Mouse (Mus musculus) CH12.LX (cell line): Measurements from ENCODE around the gene Phrf1.

Experiments used
- CTCF ChIP-seq, 2 experiments: IDR thresholded peaks in 1 of 2; conservative IDR thresholded peaks in 1 of 2; 2 replicates each; pipeline ENCODE4 v1.5.1; 2011 to 2012; ENCODE audit warnings: low read depth in 2 of 2, low read length in 2 of 2, improper control_type of control experiment in 1 of 2, inconsistent platforms in 1 of 2, mild to moderate bottlenecking in 1 of 2, moderate library complexity in 1 of 2
- EP300 ChIP-seq: IDR thresholded peaks from 2 replicates; pipeline ENCODE4 v1.6.1; 2011; ENCODE audit warnings: low read length, improper control_type of control experiment
- HCFC1 ChIP-seq: IDR thresholded peaks from 2 replicates; pipeline ENCODE4 v1.6.1; 2012; ENCODE audit warnings: low read depth, mild to moderate bottlenecking, inconsistent platforms, low read length, improper control_type of control experiment
- KAT2A ChIP-seq: IDR thresholded peaks from 2 replicates; pipeline ENCODE4 v1.6.1; 2012; ENCODE audit warnings: low read length, improper control_type of control experiment, inconsistent platforms; ENCODE audit not compliant: insufficient replicate concordance
- MAFK ChIP-seq: IDR thresholded peaks from 2 replicates; pipeline ENCODE4 v1.6.1; 2011; ENCODE audit warnings: low read length, improper control_type of control experiment; ENCODE audit not compliant: insufficient replicate concordance
- MEF2A ChIP-seq: IDR thresholded peaks from 2 replicates; pipeline ENCODE4 v1.6.1; 2014; ENCODE audit warnings: low read depth, mild to moderate bottlenecking, inconsistent platforms, low read length, improper control_type of control experiment, borderline replicate concordance
- MYC ChIP-seq: IDR thresholded peaks from 2 replicates; pipeline ENCODE4 v1.6.1; 2011; ENCODE audit warnings: low read depth, mild to moderate bottlenecking, improper control_type of control experiment, low read length
- NRF1 ChIP-seq: IDR thresholded peaks from 2 replicates; pipeline ENCODE4 v1.6.1; 2014; ENCODE audit warnings: low read depth, mild to moderate bottlenecking, inconsistent platforms, low read length, improper control_type of control experiment, moderate library complexity
- POLR2A ChIP-seq: IDR thresholded peaks from 2 replicates; pipeline ENCODE4 v1.6.1; 2011; ENCODE audit warnings: low read depth, mild to moderate bottlenecking, improper control_type of control experiment, low read length
- SIN3A ChIP-seq: IDR thresholded peaks from 2 replicates; pipeline ENCODE4 v1.6.1; 2012; ENCODE audit warnings: low read length, improper control_type of control experiment, inconsistent platforms
- TCF12 ChIP-seq: IDR thresholded peaks from 2 replicates; pipeline ENCODE4 v1.6.1; 2014; ENCODE audit warnings: low read depth, mild to moderate bottlenecking, inconsistent platforms, low read length, improper control_type of control experiment
- UBTF ChIP-seq: IDR thresholded peaks from 2 replicates; pipeline ENCODE4 v1.6.1; 2012; ENCODE audit warnings: low read depth, mild to moderate bottlenecking, inconsistent platforms, low read length, improper control_type of control experiment, moderate library complexity
- USF2 ChIP-seq: conservative IDR thresholded peaks from 2 replicates; pipeline ENCODE4 v1.6.1; 2011; ENCODE audit warnings: low read depth, low read length, improper control_type of control experiment
- ZKSCAN1 ChIP-seq: IDR thresholded peaks from 2 replicates; pipeline ENCODE4 v1.6.1; 2012; ENCODE audit warnings: low read depth, inconsistent platforms, low read length, improper control_type of control experiment, borderline replicate concordance

DNA sequence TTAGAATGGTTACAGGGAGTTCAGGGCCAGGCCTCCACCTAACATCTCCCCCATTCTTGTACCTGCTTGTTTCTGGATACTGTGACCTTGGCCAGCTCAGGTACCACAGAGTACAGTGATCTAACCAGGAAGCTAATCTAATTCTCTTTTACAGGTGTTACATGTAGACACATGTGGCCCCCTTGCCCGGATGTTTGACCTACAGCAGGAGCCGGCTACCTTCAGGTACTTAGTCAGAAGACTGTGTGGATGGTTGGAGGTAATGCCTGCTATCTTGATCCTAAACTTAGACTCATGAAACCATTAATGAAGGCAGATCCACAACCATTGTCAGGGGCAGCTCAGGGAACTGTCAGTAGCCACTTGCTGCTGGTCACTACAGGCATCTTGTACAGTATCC, 32.8 kb upstream of the Phrf1 start:
- no peak for TF ChIP-seq UBTF
- TF ChIP-seq CTCF (conservative IDR thresholded peaks at IDR 0.05 in 1 of 2, IDR thresholded peaks at IDR 0.05 in 1 of 2; ENCODE audit: low read depth in 2 of 2, low read length in 2 of 2), result no peak
- TF ChIP-seq EP300, result no peak
- no peak for TF ChIP-seq MAFK
- no peak for TF ChIP-seq SIN3A
- no peak for TF ChIP-seq MYC
- no peak for TF ChIP-seq KAT2A
- no peak for TF ChIP-seq POLR2A
- TF ChIP-seq HCFC1, result no peak
- TF ChIP-seq ZKSCAN1, result no peak
- TF ChIP-seq TCF12, result no peak
- TF ChIP-seq NRF1, result no peak
- no peak for TF ChIP-seq MEF2A
- TF ChIP-seq USF2, result no peak
